Mouse (Mus musculus) frontal cortex, postnatal 10 days (tissue): ENCODE results near the gene Ftcd.

Source experiments
- DNase-seq, 2 experiments: peaks; one replicate each; pipeline ENCODE4 v3.0.0; 2022; ENCODE audit warnings: low spot score in 2 of 2, mixed read lengths in 1 of 2

The Ftcd gene

DNA sequence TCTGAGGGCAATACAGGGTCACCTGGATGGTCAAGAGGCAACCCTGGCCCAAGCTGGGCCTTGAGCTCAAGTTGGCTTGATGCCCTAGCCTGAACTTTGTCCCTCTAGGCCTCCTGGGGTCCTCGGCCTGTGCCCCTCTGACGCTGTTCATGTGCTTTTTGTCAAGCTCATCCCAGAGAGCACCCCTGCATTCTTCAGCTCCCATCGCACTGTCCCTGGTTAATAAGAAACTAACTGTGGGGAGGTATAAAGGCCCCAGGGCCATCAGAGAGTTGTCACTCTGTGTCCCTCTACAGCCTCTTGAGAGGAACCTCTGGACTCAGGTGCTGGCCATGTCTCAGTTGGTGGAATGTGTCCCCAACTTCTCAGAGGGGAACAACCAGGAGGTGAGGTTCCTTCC is at the start of gene Ftcd:
TSS of gene Ftcd (plus strand) at position 275 of the 400 bp plus-strand sequence.
- DNase-seq: no peak

DNA sequence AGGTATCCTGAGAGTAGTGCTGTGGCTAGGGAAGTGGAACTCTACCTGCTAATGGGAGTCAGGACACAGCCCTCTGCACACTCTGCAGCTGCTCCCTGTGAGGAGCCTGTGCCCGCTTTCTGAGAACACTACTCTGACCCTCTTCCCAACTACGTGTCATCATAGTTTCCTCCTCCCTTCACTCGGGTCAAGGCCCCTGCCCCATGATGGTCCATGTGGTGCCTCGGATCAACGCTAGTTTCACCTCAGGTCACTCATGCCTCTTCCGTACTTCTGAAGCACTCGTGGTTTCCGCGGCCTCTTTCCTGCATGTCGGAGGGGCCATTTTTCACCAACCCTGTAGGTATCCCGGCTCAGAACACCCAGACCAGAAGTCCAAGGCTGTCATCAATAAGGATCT is 44.5 kb upstream of the Ftcd start:
- no peak for DNase-seq

DNA sequence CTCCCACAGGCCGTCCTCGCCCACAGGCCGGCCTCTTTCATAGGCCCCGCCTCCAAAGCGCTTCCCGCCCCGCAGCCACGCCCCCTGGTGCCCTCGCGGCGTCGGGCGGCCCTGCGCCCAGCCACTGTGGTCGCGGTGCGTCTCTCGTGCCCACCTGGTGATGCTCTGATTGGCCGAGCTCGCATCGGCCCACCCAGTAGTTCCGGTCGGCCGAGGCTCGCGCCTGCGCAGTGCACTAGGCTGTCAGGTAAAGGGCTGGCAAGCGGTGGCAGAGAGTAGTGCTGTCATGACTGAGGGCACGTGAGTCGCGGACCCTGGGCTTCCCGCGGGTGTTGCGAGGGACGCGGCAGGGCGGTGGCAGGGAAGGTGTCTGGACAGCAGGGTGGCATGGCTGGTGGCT is 44.1 kb upstream of the Ftcd start, which contains the start of gene Lss:
TSS of gene Lss (plus strand) at position 214 of the 400 bp plus-strand sequence.
- DNase-seq: peak; percentile 96 to 97

DNA sequence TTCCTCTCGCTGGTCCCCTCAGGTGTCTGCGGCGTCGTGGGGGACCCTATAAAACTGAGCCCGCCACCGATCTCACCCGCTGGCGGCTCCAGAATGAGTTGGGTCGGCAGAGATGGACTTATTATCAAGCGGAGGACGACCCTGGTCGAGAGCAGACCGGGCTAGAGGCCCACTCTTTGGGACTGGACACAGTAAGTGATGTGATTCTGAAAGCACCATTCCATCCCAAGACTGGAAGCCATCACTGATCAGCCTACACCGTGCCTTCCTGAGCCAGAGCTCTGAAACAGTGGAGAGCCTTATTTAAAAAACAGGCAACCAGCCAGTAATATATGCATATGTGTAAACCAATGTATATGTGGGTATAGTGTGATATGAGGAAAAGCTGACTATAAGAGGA is 43.6 kb upstream of the Ftcd start:
- no peak for DNase-seq

DNA sequence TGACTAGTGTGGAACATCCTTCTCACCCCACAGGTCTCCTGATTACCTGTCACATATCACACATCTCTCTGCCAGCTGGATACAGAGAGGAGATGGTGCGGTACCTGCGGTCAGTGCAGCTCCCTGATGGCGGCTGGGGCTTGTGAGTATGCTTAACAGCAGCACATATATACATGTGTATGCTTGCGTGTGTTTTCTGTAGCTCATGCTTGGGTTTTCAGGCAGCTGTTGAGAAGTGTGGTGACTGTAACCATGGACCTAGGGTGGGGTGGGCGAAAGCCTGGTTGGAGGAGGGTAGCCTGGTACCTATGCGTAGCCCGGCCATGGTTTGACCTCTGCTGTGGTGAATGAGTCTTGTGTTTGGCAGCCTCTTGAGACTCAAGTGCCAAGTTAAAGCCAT is 39.9 kb upstream of the Ftcd start:
- DNase-seq: no peak

DNA sequence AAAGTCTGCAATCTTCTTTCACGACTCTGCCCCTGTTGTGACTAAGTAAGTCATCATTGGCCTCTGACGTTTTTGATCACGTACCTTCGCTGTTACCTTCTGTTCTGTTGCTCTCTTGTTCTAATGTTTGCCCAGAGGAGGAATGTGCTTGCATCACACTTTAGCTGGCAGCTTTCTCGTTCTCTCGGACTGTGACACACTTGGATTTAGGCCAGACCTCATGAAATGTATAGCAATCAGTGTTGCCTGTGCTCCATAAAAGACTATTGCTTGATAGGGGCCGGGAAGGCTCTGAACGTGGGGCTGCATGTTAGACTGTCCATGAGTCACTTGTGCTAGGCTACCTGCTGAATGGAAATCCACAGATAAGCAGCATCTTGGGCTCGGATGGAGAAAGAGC is 37.8 kb upstream of the Ftcd start:
- no peak for DNase-seq

DNA sequence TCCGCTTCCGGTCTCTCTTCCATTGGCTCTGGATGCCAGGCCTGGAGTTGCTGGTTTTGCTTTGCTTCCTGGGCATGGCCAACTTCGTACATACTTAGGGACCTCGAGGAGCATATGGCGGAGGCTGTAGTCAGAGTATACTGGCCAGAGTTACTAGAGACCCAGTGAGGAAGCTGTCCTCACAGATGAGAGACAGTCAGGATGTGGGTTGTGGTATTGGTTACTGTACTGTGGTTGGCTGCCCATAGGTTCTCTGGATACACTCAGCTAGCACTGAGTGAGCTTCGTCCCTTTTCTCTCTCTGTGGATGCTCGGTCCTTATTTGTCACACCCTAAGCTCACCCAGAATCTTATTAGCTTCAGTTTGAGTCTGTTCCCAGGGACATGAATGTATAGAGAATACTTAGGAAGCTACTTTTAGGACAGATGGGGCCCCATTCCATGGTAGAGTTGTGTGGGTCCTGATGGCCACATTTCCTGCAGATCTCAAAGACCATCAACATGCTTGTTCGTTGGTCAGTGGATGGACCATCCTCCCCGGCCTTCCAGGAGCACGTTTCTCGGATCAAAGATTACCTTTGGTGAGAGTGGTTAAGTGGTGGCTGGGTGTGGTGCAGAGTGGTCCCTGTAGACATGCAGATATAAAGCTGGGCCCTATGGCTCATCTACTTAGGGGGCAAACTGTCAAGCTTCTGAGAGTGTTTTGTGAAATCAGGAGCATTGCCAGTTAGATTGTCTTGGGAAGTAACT is 33.9 kb upstream of the Ftcd start:
- no peak for DNase-seq

DNA sequence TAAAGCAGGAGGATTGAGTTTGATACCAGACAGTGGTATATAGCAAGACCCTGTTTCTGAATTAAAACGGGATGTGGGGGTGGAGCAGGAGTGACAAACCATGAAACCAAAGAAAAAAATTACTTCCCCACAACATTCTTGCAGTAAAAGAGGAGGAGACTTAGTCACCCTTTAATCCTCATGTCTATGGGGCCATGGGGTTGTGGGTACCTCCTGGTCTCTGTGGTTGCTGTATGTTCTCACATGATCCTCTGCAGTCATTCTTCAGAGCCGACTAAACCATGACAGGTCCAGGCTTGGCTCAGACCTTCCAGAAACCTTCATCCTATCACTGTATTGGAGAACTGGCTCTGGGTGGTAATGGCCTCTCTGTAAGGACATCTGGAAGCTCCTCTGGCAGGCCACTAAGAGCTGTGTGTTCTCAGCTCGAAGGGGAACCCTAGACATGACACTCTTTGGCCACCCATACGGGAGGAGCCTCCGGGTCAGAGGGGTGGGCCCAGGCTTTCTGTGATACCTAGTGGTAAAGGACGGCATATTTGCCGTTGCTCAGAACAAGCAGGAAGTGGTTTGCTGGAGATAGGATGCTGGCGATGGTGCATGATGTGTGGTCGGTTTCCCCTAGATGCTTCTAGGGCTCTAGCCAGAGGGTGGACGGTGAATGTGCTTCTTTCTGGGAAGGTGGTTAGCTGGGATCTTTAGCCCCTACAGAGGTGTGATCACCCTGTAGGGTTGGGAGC is 32.6 kb upstream of the Ftcd start:
- no peak for DNase-seq

DNA sequence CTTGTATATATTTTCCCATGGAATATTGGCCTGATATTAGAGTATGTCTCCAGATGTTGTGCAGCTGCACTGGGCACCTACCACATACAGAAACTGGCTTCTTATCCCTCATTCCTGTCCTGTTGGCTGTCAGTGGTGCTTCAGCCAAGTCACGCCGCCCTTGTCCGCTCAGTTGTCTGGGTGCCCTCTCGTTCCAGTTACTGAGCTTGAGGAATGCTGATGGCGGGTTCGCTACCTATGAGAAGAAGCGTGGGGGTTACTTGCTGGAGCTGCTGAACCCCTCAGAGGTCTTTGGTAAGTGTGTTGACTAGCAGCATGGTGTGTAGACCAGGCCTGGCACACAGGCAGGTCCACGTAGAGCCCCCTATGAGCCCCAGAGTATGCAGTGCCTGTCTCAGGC is 28.9 kb upstream of the Ftcd start:
- no peak for DNase-seq

DNA sequence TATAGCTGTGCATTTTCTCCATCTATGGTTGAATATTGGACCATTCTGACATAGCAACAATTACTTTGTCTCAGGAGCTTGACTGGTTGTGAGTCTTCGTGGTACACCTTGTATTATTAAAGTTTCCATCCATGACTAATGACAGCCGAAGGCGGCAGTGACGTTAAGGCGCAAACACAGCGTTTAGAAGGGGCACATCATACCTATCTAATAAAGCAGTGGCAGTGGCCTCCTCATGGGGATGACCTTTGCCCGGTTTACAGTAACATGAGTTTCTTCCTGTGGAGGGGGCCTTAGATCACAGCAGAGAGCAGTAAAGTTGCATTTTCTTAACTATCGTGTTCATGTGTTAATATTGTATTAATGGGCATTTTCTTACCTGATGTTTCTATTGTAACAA is 27.2 kb upstream of the Ftcd start:
- no peak for DNase-seq

DNA sequence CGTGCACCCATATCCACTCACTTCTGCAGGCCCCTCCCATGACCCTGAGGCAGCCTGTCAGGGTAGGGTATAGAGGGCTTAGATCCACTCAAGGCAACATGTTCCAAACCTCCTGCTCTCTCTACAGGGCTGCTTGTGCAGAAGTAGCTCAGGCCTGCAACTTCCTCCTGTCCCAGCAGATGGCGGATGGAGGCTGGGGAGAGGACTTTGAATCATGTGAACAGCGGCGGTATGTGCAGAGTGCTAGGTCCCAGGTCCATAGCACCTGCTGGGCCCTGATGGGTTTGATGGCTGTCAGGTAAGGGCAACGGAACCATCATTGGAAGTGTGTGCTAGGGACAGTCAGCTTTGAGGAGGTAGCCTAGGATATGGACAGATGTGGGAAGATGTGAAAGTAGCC is 25.0 kb upstream of the Ftcd start:
- DNase-seq: no peak

DNA sequence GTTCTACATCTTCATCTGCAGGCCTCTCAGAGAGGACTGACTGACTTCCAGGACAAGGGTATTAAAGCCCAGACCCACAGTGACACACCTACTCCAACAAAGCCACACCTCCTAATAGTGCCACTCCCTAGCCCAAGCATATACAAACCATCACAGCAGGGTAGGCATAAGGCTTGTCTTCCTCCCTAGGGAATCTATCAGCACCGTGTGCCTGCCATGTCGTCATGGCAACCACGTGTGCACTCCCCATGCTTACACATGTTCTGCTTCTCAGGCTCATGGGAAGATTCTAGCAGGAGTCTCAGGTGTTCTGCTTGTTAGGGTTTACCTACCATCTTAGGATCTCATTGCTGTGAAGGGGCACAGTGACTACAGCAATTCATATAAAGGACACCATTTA is 23.9 kb upstream of the Ftcd start:
- no peak for DNase-seq

DNA sequence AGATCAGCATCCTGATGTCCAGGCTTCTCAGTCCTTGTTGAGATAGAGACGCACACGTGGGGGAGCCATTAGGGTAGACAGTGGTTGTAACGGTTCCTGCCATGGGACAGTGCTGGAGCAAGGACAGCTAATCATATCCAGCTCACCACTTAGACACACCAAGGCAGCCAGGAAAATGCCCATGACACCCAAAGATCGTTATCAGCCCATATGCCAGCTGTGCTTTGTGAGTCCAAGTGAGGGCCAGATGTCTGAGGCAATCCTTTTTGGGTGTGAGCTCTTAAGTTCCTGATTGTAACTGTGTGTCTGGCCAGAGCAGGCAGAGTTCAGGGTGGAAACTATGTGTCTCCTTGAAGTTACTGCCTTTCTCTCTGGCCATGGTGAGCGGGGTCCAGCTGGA is 21.4 kb upstream of the Ftcd start:
- no peak for DNase-seq

DNA sequence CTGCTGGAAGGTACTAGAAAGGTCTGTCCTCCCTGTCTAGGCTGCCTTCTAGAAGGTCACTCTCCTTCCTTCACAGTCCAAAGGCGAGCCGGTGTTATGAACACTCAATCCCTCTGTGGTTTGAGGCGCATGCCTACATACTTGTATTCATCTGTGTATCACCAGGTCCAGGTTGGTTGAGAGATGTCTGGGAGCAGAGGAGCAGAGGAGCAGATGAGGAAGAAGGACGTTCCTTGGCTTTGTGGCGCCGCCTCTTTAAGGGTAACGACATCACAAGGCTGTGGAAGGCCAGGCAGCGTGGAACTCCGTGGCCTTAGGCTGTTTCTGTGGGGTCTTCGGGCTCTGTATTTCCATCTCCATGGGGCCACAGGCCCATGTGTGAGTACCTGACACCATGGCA is 13.5 kb upstream of the Ftcd start, which contains the start of gene Spatc1l:
TSS of gene Spatc1l (plus strand) at position 301 of the 400 bp plus-strand sequence.
- no peak for DNase-seq

DNA sequence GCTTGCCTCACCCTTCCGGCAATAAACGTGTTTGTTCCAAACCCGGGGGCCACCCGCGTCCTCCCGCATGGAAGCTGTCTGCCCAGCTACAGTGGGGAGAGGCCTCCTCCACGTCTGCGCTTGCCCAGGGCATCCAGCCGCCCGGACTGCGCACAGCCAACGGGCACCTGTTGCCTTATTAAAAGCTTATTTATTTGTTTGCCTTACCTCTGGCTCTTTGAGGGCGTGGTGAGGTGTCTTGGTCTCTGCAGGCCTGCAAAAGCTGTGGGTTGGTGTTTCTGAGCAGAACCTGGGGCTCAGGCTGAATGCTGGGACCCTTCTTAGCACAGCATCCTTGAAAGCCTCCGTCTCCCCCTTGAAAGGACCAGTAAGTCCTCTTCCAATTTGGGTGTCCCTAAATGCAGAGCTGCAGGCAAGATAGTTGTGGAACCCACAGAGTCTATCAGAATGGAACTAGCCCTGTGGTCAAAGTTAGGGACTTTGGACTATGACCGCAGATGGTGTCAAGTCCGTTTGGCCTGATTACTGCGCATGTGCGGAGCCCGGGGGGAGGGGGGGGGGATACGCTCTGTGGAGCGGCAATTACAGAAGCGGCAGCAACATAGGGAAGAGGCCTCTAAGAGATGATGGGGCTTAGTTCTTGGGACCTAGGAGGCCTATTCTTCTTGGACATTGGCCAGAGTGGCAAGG is 5.3 kb upstream of the Ftcd start:
- no peak for DNase-seq

DNA sequence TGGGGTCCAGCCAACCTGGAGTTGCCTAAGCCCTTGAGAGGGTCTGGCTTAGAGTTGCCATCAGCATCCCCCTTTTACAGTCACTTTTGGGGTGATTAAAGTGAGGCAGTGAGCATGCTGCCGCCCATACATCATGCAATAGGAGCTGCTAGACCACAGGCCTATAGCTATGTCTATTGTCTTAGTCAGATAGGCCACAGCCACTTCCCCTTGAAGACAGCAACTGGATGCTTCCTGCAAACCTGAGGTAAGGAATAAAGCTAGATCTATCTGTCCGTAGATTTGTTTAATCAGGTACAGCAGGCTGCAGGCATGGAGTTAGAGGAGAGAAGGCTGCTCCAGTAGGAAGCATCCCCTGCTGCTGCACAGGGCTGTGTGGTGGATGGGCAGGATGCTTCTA is 4.4 kb upstream of the Ftcd start:
- DNase-seq: no peak

DNA sequence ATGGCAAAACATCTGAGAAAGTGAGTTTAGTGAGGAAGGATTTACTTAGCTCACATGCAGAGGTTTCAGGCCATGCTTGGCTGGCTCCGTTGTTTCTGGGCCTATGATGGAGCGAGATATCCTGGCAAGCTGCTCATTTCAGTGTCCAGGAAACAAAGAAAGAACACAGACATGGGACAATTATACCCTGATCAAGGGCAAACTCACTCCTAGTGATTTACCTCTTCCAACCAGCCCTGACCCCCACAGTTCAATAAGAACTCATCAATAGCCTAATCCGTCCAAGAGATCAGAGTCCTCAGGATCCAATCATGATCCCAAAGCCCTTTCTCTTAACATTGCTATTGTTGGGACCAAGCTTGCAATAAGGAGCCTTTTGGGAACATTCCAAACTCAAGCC is 3.3 kb upstream of the Ftcd start:
- no peak for DNase-seq

DNA sequence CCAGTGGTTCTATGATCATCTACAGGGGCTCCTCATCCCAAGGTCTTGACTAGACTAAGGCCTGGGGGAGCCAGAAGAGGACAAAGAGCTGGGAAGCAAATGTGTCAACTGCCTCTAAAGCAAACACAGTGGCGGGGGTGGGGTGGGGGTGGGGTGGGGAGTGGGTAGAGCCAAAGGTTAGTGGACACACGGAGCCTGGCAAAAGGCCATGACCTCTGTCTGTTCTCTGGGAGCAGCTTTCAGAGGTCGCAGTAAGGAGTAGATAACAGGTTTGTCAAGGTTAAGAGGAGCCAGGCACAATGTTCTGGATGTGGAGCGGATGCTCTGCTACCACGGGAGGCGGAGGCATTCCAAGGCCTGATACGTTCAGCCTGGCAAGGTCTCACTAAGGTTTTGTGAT is 1.5 kb downstream of the Ftcd start:
- no peak for DNase-seq

DNA sequence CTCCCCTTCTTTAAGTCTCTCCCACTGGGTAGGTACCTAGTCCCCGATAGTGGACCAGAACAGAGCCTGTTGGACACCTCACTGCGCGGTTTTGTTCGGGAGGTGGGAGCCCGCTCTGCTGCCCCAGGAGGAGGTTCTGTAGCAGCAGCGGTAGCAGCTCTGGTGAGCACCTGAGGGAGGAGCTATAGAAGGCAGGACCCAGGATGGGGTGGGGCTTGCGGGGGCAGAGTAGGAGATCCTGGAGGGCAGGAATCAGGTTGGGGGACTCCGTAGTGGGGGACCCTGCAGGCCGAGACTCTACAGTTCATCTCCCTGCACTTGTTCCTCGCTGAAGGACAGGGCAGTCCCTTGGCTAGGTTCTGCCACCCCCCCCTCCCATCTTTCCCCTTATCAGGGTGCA is 8.7 kb downstream of the Ftcd start:
- DNase-seq: no peak

DNA sequence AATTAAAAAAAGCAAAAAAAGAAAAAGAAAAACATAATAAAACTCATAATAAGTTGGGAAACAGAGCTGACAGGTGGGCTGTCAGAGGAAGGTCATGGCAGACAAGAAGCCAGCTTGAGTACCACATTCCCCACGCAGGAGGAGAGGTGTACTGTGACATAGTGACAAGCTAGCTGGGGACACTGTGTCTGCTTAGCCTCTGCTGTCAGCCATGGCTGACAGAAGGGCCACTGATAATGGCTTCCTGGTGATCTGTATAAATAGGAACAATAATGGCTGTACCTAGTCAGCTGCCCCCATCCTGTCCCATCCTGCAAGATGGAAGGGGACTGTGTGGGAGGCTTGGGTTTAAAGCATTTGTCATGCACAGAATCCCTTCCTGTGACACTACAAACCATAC is 10.7 kb downstream of the Ftcd start:
- DNase-seq: no peak

DNA sequence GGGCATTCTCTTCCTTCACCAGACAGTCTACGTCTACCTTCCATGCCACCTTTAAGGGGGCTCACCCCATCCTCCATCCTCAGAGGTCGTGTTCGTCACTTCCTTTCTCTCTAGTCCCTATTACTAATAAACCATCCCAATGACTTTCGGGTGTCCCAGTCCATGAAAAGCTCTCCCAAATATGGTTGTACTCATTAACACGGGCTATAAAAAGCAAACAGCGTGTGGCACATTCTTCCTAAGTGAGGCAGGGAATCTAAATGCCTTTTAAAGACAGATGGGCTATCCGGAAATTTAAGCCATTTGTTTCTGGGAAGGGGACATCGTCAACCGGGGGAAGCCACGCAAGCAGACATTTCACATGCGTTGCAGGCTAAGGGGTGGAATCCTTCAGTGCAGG is 14.7 kb downstream of the Ftcd start:
- DNase-seq: no peak

DNA sequence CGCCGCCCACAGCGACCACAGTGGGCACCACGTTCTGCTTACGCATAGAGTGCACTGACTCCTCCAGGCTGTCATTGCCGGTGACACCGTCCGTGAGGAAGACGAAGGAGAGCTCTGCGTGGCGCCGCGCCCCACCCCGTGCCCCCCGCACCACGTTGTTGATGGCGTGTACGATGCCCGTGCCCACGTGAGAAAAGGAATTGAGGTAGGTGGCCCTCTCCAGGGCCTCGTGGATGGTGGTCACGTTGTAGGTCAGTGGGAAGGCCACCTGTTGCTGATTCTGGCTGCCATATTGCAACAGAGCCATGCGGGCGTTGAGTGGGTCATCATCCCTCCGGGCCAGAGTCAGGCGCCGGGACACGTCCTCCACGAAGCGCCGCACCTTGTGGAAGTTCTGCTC is 20.9 kb downstream of the Ftcd start:
- no peak for DNase-seq

DNA sequence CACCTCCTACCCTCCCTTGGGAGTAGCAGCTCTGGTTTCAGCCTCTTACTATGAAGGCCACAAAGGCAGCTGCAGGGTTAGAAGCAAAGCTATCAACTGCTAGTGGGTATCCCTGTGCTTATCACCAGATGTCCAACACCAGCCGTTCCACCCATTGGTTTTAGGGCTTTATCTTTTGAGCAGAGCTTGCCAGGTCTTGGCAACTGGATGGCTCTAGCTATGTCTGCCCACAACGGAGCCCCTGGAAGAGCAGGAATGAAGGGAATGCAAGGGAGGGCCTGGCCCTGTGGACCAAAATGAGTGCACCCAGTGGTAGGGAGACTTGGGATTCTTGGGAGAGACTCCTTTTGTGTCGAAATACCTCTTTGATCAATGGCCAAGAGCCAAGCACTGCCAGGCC is 27.2 kb downstream of the Ftcd start:
- no peak for DNase-seq
